Mouse (Mus musculus) lung, embryonic 14.5 days (tissue): ENCODE data around the gene Proser1. TPM values are rescaled to one million over a fixed set of nuclear protein-coding genes. Genes with fewer than 3 reads are reported as not detected.

ENCODE experiments used
- ATAC-seq: fragments of 200-750 bp; cut with Nextera tagmentation; 2 replicates; pipeline ENCODE4 v1.8.0; 2017; ENCODE audit warnings: mild to moderate bottlenecking, moderate TSS enrichment, moderate library complexity; ENCODE audit not compliant: insufficient read depth
- DNase-seq: peaks from one replicate; pipeline ENCODE4 v3.0.0-alpha.2; 2015
- H3K27ac ChIP-seq: fragments of 300-500 bp; sonication (generic); 2 replicates; pipeline ENCODE4 v1.5.1; 2014; ENCODE audit warnings: low read depth, mild to moderate bottlenecking, moderate library complexity
- H3K27me3 ChIP-seq: fragments of 300-500 bp; sonication (generic); 2 replicates; pipeline ENCODE4 v1.6.1; 2014; ENCODE audit warnings: low read length, control low read depth; ENCODE audit not compliant: insufficient read depth
- H3K36me3 ChIP-seq: fragments of 300-500 bp; sonication (generic); 2 replicates; pipeline ENCODE4 v1.6.1; 2014; ENCODE audit warnings: control low read depth; ENCODE audit not compliant: insufficient read depth
- H3K4me1 ChIP-seq: fragments of 300-500 bp; sonication (generic); 2 replicates; pipeline ENCODE4 v1.6.1; 2014; ENCODE audit warnings: antibody characterized with exemption, control low read depth; ENCODE audit not compliant: insufficient read depth
- H3K4me2 ChIP-seq: fragments of 300-500 bp; sonication (generic); 2 replicates; pipeline ENCODE4 v1.6.1; 2014; ENCODE audit warnings: mild to moderate bottlenecking
- H3K4me3 ChIP-seq: fragments of 300-500 bp; sonication (generic); 2 replicates; pipeline ENCODE4 v1.5.1; 2014; ENCODE audit warnings: low read depth, low read length
- H3K9ac ChIP-seq: fragments of 300-500 bp; sonication (generic); 2 replicates; pipeline ENCODE4 v1.6.1; 2014
- H3K9me3 ChIP-seq: fragments of 300-500 bp; sonication (generic); 2 replicates; pipeline ENCODE4 v1.6.1; 2016; ENCODE audit warnings: low read depth, low read length, control low read depth
- CTCF ChIP-seq: IDR thresholded peaks from 2 replicates; pipeline ENCODE4 v1.5.1; 2016; ENCODE audit warnings: antibody characterized with exemption, low read depth
- WGBS: fragments of 180-500 bp; shearing (Covaris S2); extraction: QIAGEN DNeasy Blood & Tissue Kit; methylation state at CpG from one replicate; pipeline ENCODE4 v1.1.7; 2014; 5-methylcytosine and 5-hydroxymethylcytosine counted together
- polyA plus RNA-seq: library from polyadenylated mRNA; unstranded; fragments of >200 nt; fragmentation: Nextera tagmentation; extraction: Ambion mirVana; gene quantifications from 2 replicates; pipeline ENCODE4 v1.2.1, GENCODE M21; 2014

Proser1 gene
- polyA plus RNA-seq, 1 experiment from 2014 or later: 21.9 TPM

GRCm38 (mm10) chr3:53478419-53479046 is 15.1 kb downstream of the Proser1 start:
- no peak for TF ChIP-seq CTCF
- Histone ChIP-seq H3K9ac (no peak overlapping the region), H3K27ac (no peak overlapping the region), H3K36me3 (peaks cover 86% of the 10 kb centered on the region), H3K9me3 (no peaks in the 10 kb centered on the region), H3K4me2 (no peak overlapping the region), H3K4me1 (no peaks in the 10 kb centered on the region), H3K4me3 (no peak overlapping the region), H3K27me3 (no peaks in the 10 kb centered on the region)
- ATAC-seq: no peak
- WGBS: 93% methylated on average over 30 of the region's 30 CpGs
- no peak for DNase-seq

GRCm38 (mm10) chr3:53483414-53484059 is 20.1 kb downstream of the Proser1 start:
- Histone ChIP-seq H3K27ac (no peak overlapping the region), H3K9ac (no peak overlapping the region), H3K27me3 (no peaks in the 10 kb centered on the region), H3K4me3 (no peak overlapping the region), H3K4me2 (no peak overlapping the region), H3K36me3 (peaks cover 37% of the 10 kb centered on the region), H3K9me3 (no peaks in the 10 kb centered on the region), H3K4me1 (peaks cover 3% of the 10 kb centered on the region; the same call in 1 of the 2 replicates)
- no peak for ATAC-seq
- 76% methylated on average over 8 of the region's 8 CpGs for WGBS
- no peak for TF ChIP-seq CTCF
- no peak for DNase-seq

GRCm38 (mm10) chr3:53486561-53486960 is 23.1 kb downstream of the Proser1 start:
- no peak for DNase-seq
- H3K4me3 ChIP-seq: no peak overlapping the region
- H3K9ac ChIP-seq: no peak overlapping the region
- H3K27me3 ChIP-seq: no peaks in the 10 kb centered on the region
- no peak for ATAC-seq
- no peak overlapping the region for H3K27ac ChIP-seq
- H3K4me1 ChIP-seq: peaks cover 3% of the 10 kb centered on the region; the same call in 1 of the 2 replicates
- no peak overlapping the region for H3K4me2 ChIP-seq
- TF ChIP-seq CTCF: no peak
- WGBS: 67% methylated on average over 10 of the region's 10 CpGs
- no peaks in the 10 kb centered on the region for H3K9me3 ChIP-seq
- H3K36me3 ChIP-seq: peaks cover 12% of the 10 kb centered on the region

GRCm38 (mm10) chr3:53486996-53487576 is 23.6 kb downstream of the Proser1 start:
- Histone ChIP-seq H3K36me3 (peaks cover 7% of the 10 kb centered on the region), H3K4me1 (peaks cover 3% of the 10 kb centered on the region; the same call in 1 of the 2 replicates), H3K27ac (no peak overlapping the region), H3K4me3 (no peak overlapping the region), H3K27me3 (no peaks in the 10 kb centered on the region), H3K9ac (no peak overlapping the region), H3K4me2 (no peak overlapping the region), H3K9me3 (no peaks in the 10 kb centered on the region)
- DNase-seq (peak; percentile 31), ATAC-seq (no peak)
- no peak for TF ChIP-seq CTCF
- WGBS: 43% methylated on average over 9 of the region's 9 CpGs

- Histone ChIP-seq H3K4me1 (peaks cover 3% of the 10 kb centered on the region; the same call in 1 of the 2 replicates), H3K27me3 (no peaks in the 10 kb centered on the region), H3K27ac (no peak within 1 kb of the TSS), H3K4me3 (no peak within 1 kb of the TSS), H3K9me3 (no peaks in the 10 kb centered on the region), H3K36me3 (no peaks in the 10 kb centered on the region), H3K9ac (no peak within 1 kb of the TSS), H3K4me2 (no peak within 1 kb of the TSS)
- DNase-seq (no peak), ATAC-seq (no peak)
- 60% methylated on average over 6 of the region's 6 CpGs for WGBS
- TF ChIP-seq CTCF: no peak
These were observed 24.9 kb downstream of the Proser1 start, which contains the start of gene Stoml3 for GRCm38 (mm10) chr3:53488353-53488752. Gene Stoml3 (plus strand): TSS chr3:53488653.

- no peak for ATAC-seq
- no peak for TF ChIP-seq CTCF
- DNase-seq: no peak
These were observed 35.0 kb downstream of the Proser1 start for GRCm38 (mm10) chr3:53498351-53498905.

GRCm38 (mm10) chr3:53502428-53502827 is 39.0 kb downstream of the Proser1 start:
- Histone ChIP-seq H3K27ac (no peak overlapping the region), H3K4me2 (no peak overlapping the region), H3K27me3 (no peaks in the 10 kb centered on the region), H3K9me3 (no peaks in the 10 kb centered on the region), H3K4me1 (no peaks in the 10 kb centered on the region), H3K9ac (no peak overlapping the region), H3K36me3 (no peaks in the 10 kb centered on the region), H3K4me3 (no peak overlapping the region)
- DNase-seq (peak; percentile 47), ATAC-seq (no peak)
- 61% methylated on average over 6 of the region's 6 CpGs for WGBS
- TF ChIP-seq CTCF: peak; percentile 69

More at GRCm38 (mm10) chr3:53498351-53498905, 35.0 kb downstream of the Proser1 start:
- Histone ChIP-seq H3K36me3 (no peaks in the 10 kb centered on the region), H3K4me1 (no peaks in the 10 kb centered on the region), H3K4me3 (no peak overlapping the region), H3K27ac (no peak overlapping the region), H3K4me2 (no peak overlapping the region), H3K9me3 (no peaks in the 10 kb centered on the region), H3K9ac (no peak overlapping the region), H3K27me3 (no peaks in the 10 kb centered on the region)
- WGBS: 73% methylated on average over 6 of the region's 6 CpGs
